Mouse (Mus musculus) kidney, adult 2 months (tissue): ENCODE data around the gene Lrsam1. TPM values are rescaled to one million over a fixed set of nuclear protein-coding genes. Genes with fewer than 3 reads are reported as not detected.

Experiments
- DNase-seq: peaks from one replicate; pipeline ENCODE4 v3.0.0; 2021
- H3K27ac ChIP-seq: fragments of 200-500 bp; 2 replicates; pipeline ENCODE4 v1.5.1; 2012; ENCODE audit warnings: low read depth, low read length, control low read depth, inconsistent platforms; ENCODE audit not compliant: insufficient read depth
- H3K27me3 ChIP-seq: fragments of 200-500 bp; replicated peaks from 2 replicates; pipeline ENCODE4 v1.6.1; 2012; ENCODE audit warnings: mild to moderate bottlenecking, moderate library complexity, low read length, inconsistent platforms; ENCODE audit not compliant: control insufficient read depth, insufficient read depth
- H3K36me3 ChIP-seq: fragments of 200-500 bp; 2 replicates; pipeline ENCODE4 v1.6.1; 2012; ENCODE audit warnings: mild to moderate bottlenecking, moderate library complexity, low read length, inconsistent platforms; ENCODE audit not compliant: control insufficient read depth, insufficient read depth
- H3K4me1 ChIP-seq: fragments of 200-500 bp; 2 replicates; pipeline ENCODE4 v1.6.1; 2011; ENCODE audit warnings: low read length; ENCODE audit not compliant: control insufficient read depth, insufficient read depth
- H3K4me3 ChIP-seq: fragments of 200-500 bp; 2 replicates; pipeline ENCODE4 v1.5.1; 2011; ENCODE audit warnings: mild to moderate bottlenecking, low read depth, low read length, control low read depth; ENCODE audit not compliant: insufficient read depth
- CTCF ChIP-seq: fragments of 200-500 bp; conservative IDR thresholded peaks from 2 replicates; pipeline ENCODE4 v1.5.1; 2011; ENCODE audit warnings: low read depth, mild to moderate bottlenecking, control low read depth, low read length, moderate library complexity, mixed read lengths; ENCODE audit not compliant: insufficient read depth, insufficient read length
- POLR2A ChIP-seq: fragments of 200-500 bp; IDR thresholded peaks from one replicate; pipeline ENCODE4 v1.6.1; 2011; ENCODE audit warnings: low read depth, low read length, control low read depth
- WGBS: fragments of 180-500 bp; shearing (Covaris S2); methylation state at CpG from one replicate; pipeline ENCODE4 v1.1.7; 2018; 5-methylcytosine and 5-hydroxymethylcytosine counted together
- polyA plus RNA-seq: library from polyadenylated mRNA; depleted of rRNA; stranded (reverse); fragments of >200 nt; gene quantifications from 2 replicates; pipeline ENCODE4 v1.2.3, GENCODE M21; 2012

The Lrsam1 gene
- polyA plus RNA-seq, 1 experiment = 12.0 TPM

DNA sequence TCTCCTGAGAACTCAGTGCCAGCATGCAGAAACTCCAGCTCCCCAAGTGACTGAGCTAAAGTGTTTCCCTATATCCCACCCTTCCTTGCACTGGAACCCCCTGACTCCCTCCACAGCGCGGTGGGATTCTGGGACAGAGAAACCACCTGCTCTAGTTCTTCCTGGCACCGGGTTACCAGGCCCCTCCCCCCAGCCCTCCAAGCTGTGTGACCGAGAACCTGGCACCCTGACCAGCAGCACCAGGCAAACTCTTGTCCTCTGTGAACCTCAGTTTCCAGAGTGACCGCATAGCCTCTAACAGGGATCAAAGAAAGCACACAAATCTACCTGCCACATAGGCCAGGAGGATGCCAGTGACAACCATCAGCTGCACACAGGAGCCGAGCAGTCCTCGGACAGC is 18.3 kb upstream of the Lrsam1 start:
- no peak for TF ChIP-seq POLR2A
- TF ChIP-seq CTCF = no peak
- Histone ChIP-seq H3K27me3 (no peaks in the 10 kb centered on the region), H3K36me3 (no peaks in the 10 kb centered on the region), H3K4me1 (peaks cover 12% of the 10 kb centered on the region), H3K4me3 (no peak overlapping the region), H3K27ac (no peak overlapping the region)
- 86% methylated on average over 7 of the region's 7 CpGs for WGBS
- no peak for DNase-seq

DNA sequence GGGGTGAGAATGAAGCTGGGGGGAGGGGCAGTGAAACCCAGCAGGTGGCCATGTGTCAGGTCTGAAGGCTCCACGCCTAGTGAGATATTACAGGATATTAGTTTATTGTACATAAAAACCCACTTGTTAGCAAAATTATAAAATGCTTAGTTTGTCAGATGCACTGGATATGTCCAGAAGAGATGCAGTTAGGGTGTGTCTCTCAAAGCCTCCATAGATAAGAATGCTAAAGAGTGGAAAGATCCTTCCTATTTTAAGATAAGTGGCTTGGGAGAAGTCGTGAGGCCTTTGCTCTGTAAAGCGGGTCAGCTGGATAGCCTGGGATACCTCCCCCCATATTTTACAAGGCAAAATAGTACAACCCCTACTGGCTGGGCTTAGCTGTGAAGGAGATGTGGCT is 17.3 kb upstream of the Lrsam1 start:
- WGBS = 86% methylated on average over 3 of the region's 3 CpGs
- peaks cover 12% of the 10 kb centered on the region for H3K4me1 ChIP-seq
- no peak for DNase-seq
- no peak overlapping the region for H3K4me3 ChIP-seq
- no peaks in the 10 kb centered on the region for H3K36me3 ChIP-seq
- TF ChIP-seq POLR2A (no peak), CTCF (no peak)
- no peak overlapping the region for H3K27ac ChIP-seq
- no peaks in the 10 kb centered on the region for H3K27me3 ChIP-seq

DNA sequence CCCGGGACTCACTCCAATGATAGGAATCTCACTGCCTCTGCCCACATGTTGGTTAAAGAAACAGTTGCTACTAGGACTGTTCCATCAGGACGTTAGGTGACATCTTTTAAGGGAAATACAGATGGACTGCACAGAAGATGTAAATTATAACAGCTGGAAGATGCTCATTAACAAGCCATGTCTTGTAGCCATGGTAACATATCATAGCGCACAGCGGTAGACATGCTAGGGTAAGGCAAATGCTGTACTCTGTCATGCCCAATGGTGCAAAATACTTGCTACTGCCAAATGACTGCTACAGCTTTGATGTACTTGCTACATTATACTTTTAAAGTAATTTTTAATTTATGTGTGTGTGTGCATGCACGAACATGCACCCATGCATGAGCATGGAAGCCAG is 15.7 kb upstream of the Lrsam1 start:
- no peak for TF ChIP-seq POLR2A
- TF ChIP-seq CTCF = no peak
- WGBS = 81% methylated on average over 5 of the region's 5 CpGs
- H3K36me3 ChIP-seq = no peaks in the 10 kb centered on the region
- no peaks in the 10 kb centered on the region for H3K27me3 ChIP-seq
- DNase-seq = no peak
- no peak overlapping the region for H3K27ac ChIP-seq
- H3K4me1 ChIP-seq = peaks cover 6% of the 10 kb centered on the region; the same call in 1 of the 2 replicates
- no peak overlapping the region for H3K4me3 ChIP-seq

DNA sequence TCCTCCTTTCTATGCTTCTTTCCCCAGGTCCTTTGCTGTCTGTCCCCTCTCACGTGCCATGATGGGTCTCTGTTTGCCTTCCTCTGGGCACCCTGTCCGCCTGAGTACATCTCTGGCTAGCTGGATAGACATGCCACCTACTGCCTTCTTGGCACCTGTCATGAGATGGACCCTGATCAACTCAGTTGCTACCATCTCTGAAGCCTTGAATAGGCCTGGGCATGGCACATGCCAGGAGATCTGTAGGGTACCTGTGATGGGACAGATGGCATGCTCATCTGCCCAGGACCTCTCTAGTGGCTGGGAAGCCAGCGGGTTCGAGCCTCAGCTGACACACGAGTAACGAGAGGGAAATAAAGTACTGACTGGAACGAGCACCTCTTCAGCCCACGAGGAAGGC is 12.8 kb upstream of the Lrsam1 start:
- Histone ChIP-seq H3K27me3 (no peaks in the 10 kb centered on the region), H3K4me3 (no peak overlapping the region), H3K36me3 (no peaks in the 10 kb centered on the region), H3K4me1 (no peaks in the 10 kb centered on the region), H3K27ac (no peak overlapping the region)
- WGBS = 91% methylated on average over 8 of the region's 8 CpGs
- no peak for TF ChIP-seq CTCF
- no peak for TF ChIP-seq POLR2A
- DNase-seq = no peak

DNA sequence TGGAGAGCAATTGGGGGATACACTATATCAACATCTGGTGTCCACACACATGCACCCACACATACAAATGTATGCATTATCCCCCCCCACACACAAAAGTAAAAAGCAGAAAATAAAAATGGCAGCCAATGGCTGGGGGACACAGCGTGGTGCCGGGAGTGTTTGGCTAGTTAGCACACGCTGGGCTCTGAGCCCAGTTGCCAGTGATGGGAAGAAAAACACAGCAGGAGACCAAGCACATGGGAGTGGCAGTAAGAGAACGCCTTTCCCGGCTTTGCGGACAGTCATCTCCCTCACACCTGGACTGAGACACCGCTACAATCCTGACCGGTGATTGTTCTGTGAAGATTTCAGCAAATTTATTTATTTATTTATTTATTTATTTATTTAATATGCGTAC is 9.8 kb upstream of the Lrsam1 start:
- Histone ChIP-seq H3K4me1 (peaks cover 5% of the 10 kb centered on the region; the same call in 1 of the 2 replicates), H3K36me3 (no peaks in the 10 kb centered on the region), H3K4me3 (no peak overlapping the region), H3K27ac (no peak overlapping the region), H3K27me3 (no peaks in the 10 kb centered on the region)
- 67% methylated on average over 9 of the region's 9 CpGs for WGBS
- no peak for TF ChIP-seq CTCF
- no peak for TF ChIP-seq POLR2A
- no peak for DNase-seq

DNA sequence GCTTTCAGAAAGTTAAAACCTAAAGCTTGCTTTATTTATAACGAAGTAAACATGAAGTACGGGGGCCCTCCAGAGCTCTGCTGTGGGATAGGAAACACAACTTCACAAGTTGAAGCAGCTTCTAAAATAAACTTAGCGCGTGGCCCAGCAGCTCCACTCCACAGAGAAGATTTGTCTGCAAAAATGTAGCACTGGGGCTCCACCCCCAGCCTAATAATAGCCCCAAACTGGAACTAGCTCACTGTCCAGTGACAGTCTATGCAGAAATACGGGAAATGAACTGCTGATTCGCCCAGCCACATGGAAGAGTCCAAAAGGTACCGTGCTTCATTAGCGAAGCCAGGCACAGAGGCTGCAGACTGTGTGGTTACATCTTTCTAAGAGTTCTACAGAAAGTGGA is 7.9 kb upstream of the Lrsam1 start:
- H3K4me3 ChIP-seq = no peak overlapping the region
- H3K27me3 ChIP-seq = no peaks in the 10 kb centered on the region
- peaks cover 5% of the 10 kb centered on the region; the same call in 1 of the 2 replicates for H3K4me1 ChIP-seq
- no peak for TF ChIP-seq CTCF
- TF ChIP-seq POLR2A = no peak
- WGBS = 77% methylated on average over 8 of the region's 8 CpGs
- DNase-seq = no peak
- H3K27ac ChIP-seq = no peak overlapping the region
- H3K36me3 ChIP-seq = no peaks in the 10 kb centered on the region

DNA sequence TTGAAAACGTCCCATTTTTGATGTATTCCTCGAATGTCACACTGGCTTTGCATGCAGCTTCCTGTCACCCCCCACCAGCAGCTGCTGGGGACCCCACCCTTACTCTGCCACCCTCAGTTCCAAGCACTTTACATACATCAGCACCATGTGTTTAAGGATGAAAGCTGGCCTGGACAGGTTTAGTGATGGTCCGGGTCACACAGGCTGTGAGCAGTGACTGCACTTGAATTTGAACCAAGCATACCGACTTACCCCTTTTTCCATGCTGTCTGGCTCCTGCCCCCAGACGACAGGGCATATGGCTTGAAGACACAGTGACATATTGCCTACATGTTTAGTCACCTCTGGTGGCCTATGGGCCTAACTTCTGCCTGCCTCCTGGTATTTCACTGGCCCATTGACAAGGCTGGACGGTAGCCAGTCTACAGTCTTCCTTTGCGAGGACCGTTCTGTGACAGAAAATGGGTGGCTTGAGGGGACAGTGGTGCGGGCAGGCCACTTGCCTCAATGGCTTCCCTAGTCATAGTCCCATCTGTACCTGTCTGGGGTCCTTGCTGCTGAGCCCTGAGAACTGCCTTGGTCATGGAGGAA is 6.7 kb upstream of the Lrsam1 start:
- 79% methylated on average over 9 of the region's 9 CpGs for WGBS
- Histone ChIP-seq H3K27me3 (no peaks in the 10 kb centered on the region), H3K4me3 (no peak overlapping the region), H3K36me3 (no peaks in the 10 kb centered on the region), H3K27ac (no peak overlapping the region), H3K4me1 (peaks cover 5% of the 10 kb centered on the region; the same call in 1 of the 2 replicates)
- TF ChIP-seq POLR2A (no peak), CTCF (no peak)
- no peak for DNase-seq
